Mouse (Mus musculus) adrenal gland, adult 8-10 months (tissue): ENCODE results near the gene 6030452D12Rik. TPM values are rescaled to one million over a fixed set of nuclear protein-coding genes. Genes with fewer than 3 reads are reported as not detected.

ENCODE experiments used
- total RNA-seq, 4 experiments: library from RNA; stranded (reverse); gene quantifications; 2 replicates each; pipeline ENCODE4 v1.2.4; 2022

The 6030452D12Rik gene
- total RNA-seq, 4 experiments from 2014 or later: not detected

Other genes with a start within 250 kb of the 6030452D12Rik start
- gene Smpd3, start 162.5 kb upstream of the 6030452D12Rik start, total RNA-seq: 10 to 100 TPM in 3 of 4 experiments, 1 to 10 TPM in 1; 8.3 to 13.7 (median 11.4) TPM
- 10 to 100 TPM in 2 of 4 experiments, 1 to 10 TPM in 2; 6.4 to 12.4 (median 8.9) TPM for gene Zfp90, start 85.2 kb upstream of the 6030452D12Rik start, total RNA-seq
- under 1 TPM; 0.35 to 0.81 (median 0.55) TPM for gene Cdh3, start 10.4 kb downstream of the 6030452D12Rik start, total RNA-seq
- gene Gm10073, start 72.9 kb downstream of the 6030452D12Rik start, total RNA-seq: 100 to 1,000 TPM; 129 to 165 (median 142) TPM
- under 1 TPM; 0.06 to 0.38 (median 0.21) TPM for gene Cdh1, start 102.8 kb downstream of the 6030452D12Rik start, total RNA-seq
- gene Tango6, start 182.5 kb downstream of the 6030452D12Rik start, total RNA-seq: 10 to 100 TPM; 10.2 to 14.2 (median 12.4) TPM